Mouse (Mus musculus) testis, adult 2 months (tissue): ENCODE data around the gene Tcf3. TPM values are rescaled to one million over a fixed set of nuclear protein-coding genes. Genes with fewer than 3 reads are reported as not detected.
A peak's percentile ranks its signal among the peaks of the same experiment; 100 is the strongest.

Experiments
- H3K27ac ChIP-seq: fragments of 200-500 bp; 2 replicates; pipeline ENCODE4 v1.5.1; 2012; ENCODE audit warnings: low read depth, low read length; ENCODE audit not compliant: control insufficient read depth, insufficient read depth
- H3K27me3 ChIP-seq: fragments of 200-500 bp; 2 replicates; pipeline ENCODE4 v1.6.1; 2012; ENCODE audit warnings: mild to moderate bottlenecking, low read length, moderate library complexity; ENCODE audit not compliant: control insufficient read depth, insufficient read depth
- H3K36me3 ChIP-seq: fragments of 200-500 bp; 2 replicates; pipeline ENCODE4 v1.6.1; 2012; ENCODE audit warnings: mild to moderate bottlenecking, low read length; ENCODE audit not compliant: control insufficient read depth, insufficient read depth
- H3K4me1 ChIP-seq: fragments of 200-500 bp; 2 replicates; pipeline ENCODE4 v1.6.1; 2012; ENCODE audit warnings: low read length; ENCODE audit not compliant: control insufficient read depth, insufficient read depth
- H3K4me3 ChIP-seq: fragments of 200-500 bp; 2 replicates; pipeline ENCODE4 v1.5.1; 2012; ENCODE audit warnings: low read depth, mild to moderate bottlenecking, low read length, moderate library complexity, mixed read lengths; ENCODE audit not compliant: control insufficient read depth
- CTCF ChIP-seq: fragments of 200-500 bp; IDR thresholded peaks from 2 replicates; pipeline ENCODE4 v1.5.1; 2012; ENCODE audit warnings: low read depth, mild to moderate bottlenecking, inconsistent platforms, low read length, moderate library complexity; ENCODE audit not compliant: control insufficient read depth, insufficient read depth, insufficient replicate concordance
- POLR2A ChIP-seq: fragments of 200-500 bp; IDR thresholded peaks from 2 replicates; pipeline ENCODE4 v1.6.1; 2012; ENCODE audit warnings: low read depth, mild to moderate bottlenecking, inconsistent platforms, low read length, moderate library complexity; ENCODE audit not compliant: control insufficient read depth
- polyA plus RNA-seq: library from polyadenylated mRNA; depleted of rRNA; stranded (reverse); fragments of >200 nt; gene quantifications from 2 replicates; pipeline ENCODE4 v1.2.3, GENCODE M21; 2012; rRNA removed

The Tcf3 gene
- 13.4 and 14.9 TPM in 2 replicates for polyA plus RNA-seq

DNA sequence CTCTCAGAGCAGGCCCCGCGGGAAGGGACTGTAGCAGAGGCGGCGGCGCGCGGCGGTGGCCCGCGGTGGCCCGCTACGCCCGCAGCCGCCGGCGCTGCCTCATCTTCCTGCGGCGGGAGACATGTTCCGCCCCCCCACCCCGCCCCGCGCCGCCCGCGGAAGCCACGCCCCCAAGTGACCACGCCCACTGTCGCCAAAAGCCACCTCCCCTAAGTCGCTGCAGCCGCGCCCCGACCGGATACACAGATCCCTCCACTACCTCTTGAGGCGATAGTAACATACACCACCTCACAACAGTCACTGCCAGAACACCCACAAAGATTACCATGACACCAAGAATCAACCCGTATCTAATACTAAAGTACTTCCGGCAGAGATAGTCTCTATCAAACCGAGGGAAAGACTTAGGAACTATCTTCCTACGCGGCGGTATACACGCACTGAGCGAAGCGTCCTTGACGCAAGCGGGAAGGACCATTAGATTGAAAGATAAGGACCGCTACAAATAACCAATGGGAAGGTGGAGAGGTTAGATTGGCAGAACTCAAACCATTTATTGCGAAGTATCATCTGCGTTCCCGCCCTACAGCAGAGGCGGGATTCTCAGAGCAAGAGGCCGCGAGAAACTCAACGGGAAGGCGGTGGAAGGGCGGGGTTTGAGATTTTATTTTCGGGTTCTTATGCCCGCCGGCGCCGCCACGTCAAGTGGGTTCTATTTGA lies at the start of gene Tcf3:
Tcf3 (minus strand) TSS at position 135 of the 720 bp plus-strand sequence.
- peaks cover 22% of the 10 kb centered on the region for H3K4me1 ChIP-seq
- H3K27ac ChIP-seq: peak within 1 kb of the TSS; percentile 94
- H3K36me3 ChIP-seq: no peaks in the 10 kb centered on the region
- TF ChIP-seq POLR2A: no peak; the same call in 1 of the 2 replicates
- no peak for TF ChIP-seq CTCF
- no peaks in the 10 kb centered on the region for H3K27me3 ChIP-seq
- peak within 1 kb of the TSS; percentile 90 for H3K4me3 ChIP-seq

DNA sequence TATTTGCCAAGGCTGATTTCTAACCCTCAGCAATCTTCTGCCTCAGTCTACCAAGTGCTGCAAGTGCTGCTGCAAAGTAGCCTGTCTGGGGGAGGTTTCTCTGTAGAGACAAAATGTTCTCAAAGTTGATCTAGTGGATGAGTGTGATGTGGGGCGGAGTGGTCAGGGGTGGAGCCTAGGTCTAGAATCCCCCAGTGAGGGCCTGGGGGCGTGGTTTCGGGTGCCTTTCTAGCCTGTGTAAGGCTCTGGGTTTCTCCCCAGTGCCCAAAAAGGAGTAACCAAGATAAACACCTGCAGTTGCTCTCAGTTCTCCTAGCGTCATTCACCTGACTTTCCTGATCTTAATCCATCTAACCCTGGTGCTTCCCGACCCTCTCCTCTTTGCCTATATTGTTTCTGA lies 47.6 kb upstream of the Tcf3 start:
- TF ChIP-seq CTCF (no peak), POLR2A (no peak)
- Histone ChIP-seq H3K4me3 (no peak overlapping the region), H3K27me3 (no peaks in the 10 kb centered on the region), H3K27ac (no peak overlapping the region), H3K4me1 (peaks cover 5% of the 10 kb centered on the region), H3K36me3 (no peaks in the 10 kb centered on the region)

DNA sequence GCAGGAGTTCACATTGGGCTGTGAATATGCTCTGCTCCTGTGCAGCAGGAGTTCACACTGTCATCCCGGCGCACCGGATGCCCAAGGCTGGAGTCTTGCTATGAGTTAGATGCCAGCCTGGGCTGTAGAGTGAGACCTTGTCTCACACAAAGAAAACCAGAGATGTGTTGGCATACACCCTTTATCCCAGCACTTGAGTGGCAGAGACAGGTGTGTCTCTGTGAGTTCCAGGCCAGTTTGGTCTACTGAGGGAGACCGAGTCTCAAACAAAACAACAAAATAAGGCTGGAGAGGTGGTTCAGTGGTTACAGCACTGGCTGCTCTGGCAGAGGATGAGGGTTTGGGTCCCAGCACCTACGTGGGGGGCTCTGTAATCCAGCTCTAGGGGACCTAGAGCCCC lies 45.1 kb upstream of the Tcf3 start:
- TF ChIP-seq CTCF (no peak), POLR2A (no peak)
- no peaks in the 10 kb centered on the region for H3K27me3 ChIP-seq

DNA sequence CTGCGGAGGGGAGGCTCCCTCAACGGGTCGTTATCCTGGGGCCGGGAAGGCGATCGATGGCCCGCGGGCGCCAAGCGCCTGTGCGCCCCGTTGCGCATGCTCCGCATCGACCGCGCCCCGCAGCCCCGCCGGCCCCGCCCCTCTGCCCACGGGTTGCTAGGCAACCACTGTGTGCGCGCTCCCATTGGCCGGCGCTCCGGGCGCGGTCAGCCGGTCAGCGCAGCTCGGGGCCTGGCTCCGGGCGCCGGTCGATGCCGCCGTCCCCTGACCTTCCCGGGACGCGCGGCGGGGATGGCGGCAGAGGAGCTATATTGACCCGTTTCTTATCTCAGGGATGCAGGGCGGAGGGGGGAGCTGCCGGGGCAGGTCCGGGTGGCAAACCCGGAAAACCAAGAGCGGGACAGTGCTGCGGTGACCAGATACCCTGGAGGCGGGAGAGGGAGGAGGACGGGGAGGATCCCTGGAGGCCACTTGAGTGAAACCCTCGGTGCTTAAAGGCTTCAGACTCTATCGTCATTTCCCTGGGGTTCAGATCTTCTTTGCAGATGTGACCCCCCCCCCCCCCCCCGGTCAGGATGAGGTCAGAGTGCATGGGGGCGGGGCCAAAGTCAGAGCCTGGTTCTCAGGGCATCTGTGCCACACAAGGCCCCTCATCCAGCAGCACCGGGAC lies 42.0 kb upstream of the Tcf3 start:
- Histone ChIP-seq H3K27ac (peak overlapping the region; percentile 86), H3K36me3 (no peaks in the 10 kb centered on the region), H3K4me3 (peak overlapping the region; percentile 97), H3K4me1 (peaks cover 11% of the 10 kb centered on the region), H3K27me3 (no peaks in the 10 kb centered on the region)
- TF ChIP-seq CTCF (no peak), POLR2A (peak; percentile 66; the same call in 1 of the 2 replicates)

More for the DNA sequence above, 45.1 kb upstream of the Tcf3 start:
- H3K4me1 ChIP-seq: peaks cover 11% of the 10 kb centered on the region
- no peaks in the 10 kb centered on the region for H3K36me3 ChIP-seq
- no peak overlapping the region for H3K4me3 ChIP-seq
- no peak overlapping the region for H3K27ac ChIP-seq

DNA sequence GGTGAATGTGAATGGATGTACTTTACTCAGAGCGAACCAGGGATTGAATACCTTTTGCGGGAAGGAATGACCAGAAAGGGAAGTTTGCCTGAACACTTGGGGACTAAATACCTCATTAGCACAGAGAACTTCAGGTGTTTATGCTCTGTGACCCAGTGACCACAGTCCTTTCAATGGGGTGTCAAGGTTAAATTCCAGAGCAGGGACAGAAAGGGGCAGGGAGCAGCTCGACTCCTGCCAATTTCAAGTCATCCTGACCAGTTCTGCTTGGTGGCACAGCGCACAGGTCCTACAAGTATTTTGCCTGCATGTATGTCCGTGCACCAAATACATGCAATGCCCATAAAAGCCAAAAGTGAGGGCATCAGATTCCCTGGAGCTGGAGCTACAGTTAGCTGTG lies 31.6 kb upstream of the Tcf3 start:
- H3K4me3 ChIP-seq: no peak overlapping the region
- no peak overlapping the region for H3K27ac ChIP-seq
- no peaks in the 10 kb centered on the region for H3K36me3 ChIP-seq
- H3K4me1 ChIP-seq: peaks cover 8% of the 10 kb centered on the region
- no peak for TF ChIP-seq POLR2A
- no peak for TF ChIP-seq CTCF
- no peaks in the 10 kb centered on the region for H3K27me3 ChIP-seq

DNA sequence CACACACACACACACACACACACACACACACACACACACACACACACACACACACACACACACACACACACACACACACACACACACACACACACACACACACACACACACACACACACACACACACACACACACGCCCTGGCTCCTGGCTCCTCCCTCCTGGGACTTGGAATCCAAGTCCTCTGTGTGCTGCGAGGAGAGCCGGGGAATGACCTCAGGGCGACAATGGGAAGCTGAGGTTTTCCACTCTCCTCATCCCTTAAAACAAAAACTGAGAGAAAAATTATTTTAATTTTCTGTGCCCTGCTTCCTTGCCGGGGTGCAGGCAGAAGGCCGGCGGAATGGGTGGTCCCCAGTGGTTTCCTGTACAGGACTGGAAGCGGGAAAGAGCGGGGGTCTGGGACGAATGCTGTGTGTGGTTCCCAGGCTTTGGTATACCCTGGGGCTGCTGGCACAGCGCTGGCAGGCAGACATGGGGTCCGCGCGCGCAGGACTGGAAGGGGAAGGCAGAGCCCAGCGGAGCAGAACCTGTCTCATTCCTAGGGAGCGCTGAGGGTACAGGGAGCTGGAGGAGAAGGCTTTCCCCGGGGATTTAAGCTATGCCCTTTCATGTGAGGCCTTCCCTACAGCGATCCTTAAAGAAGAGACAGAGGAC lies 31.1 kb upstream of the Tcf3 start:
- Histone ChIP-seq H3K4me1 (peaks cover 8% of the 10 kb centered on the region), H3K4me3 (no peak overlapping the region), H3K27me3 (no peaks in the 10 kb centered on the region), H3K36me3 (no peaks in the 10 kb centered on the region), H3K27ac (no peak overlapping the region)
- TF ChIP-seq POLR2A: no peak
- no peak for TF ChIP-seq CTCF

DNA sequence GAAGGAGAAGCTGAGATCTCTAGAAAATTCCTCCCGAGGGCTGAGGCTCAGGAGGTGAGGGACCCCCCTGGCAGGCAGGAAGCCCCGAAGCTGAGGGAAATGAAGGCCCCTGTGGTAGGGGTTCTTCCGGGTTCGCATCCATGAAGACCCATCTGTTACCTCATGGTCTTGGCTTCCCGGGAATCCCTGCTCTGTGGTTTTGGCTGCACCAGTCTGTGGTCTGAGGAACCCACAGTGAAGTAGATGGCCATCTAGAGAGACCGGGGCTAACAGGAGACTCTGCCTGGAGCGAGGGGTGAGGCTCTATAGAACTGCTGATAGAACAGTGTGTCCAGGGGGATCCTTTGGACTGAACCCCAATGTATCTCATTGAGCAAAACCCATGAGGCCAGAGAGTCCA lies 27.9 kb upstream of the Tcf3 start:
- H3K27me3 ChIP-seq: no peaks in the 10 kb centered on the region
- no peak overlapping the region for H3K27ac ChIP-seq
- TF ChIP-seq POLR2A: no peak
- TF ChIP-seq CTCF: no peak
- peaks cover 8% of the 10 kb centered on the region for H3K4me1 ChIP-seq
- no peaks in the 10 kb centered on the region for H3K36me3 ChIP-seq
- H3K4me3 ChIP-seq: no peak overlapping the region
